Mouse (Mus musculus): ENCODE results near the gene Uhrf2.
A peak's percentile ranks its signal among the peaks of the same experiment; 100 is the strongest.

The Uhrf2 gene

GRCm38 (mm10) chr19:30125670-30126059 is 95.4 kb downstream of the Uhrf2 start:
- no peak for DNase-seq

GRCm38 (mm10) chr19:30128177-30128576 is 97.9 kb downstream of the Uhrf2 start:
- DNase-seq: peak in 1 of 2 experiments; percentile 19

GRCm38 (mm10) chr19:30136308-30136707 is 106.0 kb downstream of the Uhrf2 start:
- DNase-seq: no peak
